In genomic region chr13:31472366-31472765, GRCm38 (mm10) we compare ENCODE assay signal across 15 mouse cellular contexts.
A peak's percentile ranks its signal among the peaks of the same experiment; 100 is the strongest.
DNase-seq lines count a peak whose midpoint lies in the region; ATAC-seq and TF ChIP-seq lines count a peak whose summit lies in the region.
"Had no signal": no experiment of that assay in that cellular context is flagged by ENCODE, and none has a peak within 500 bp of the region (broad histone marks: within the 10 kb centered on the region; RNA-seq: fewer than 3 reads in every experiment).

No protein-coding gene starts in this region.

- WGBS in hindbrain, postnatal 0 days, result 50% methylated on average over 5 of the region's 5 CpGs
- WGBS in hindbrain, embryonic 10.5 days, result 80% methylated on average over 5 of the region's 5 CpGs

- no peaks in the 10 kb centered on the region for H3K4me1 ChIP-seq in hindbrain, postnatal 0 days (ENCODE audit: insufficient read depth, low read length)
- H3K4me1 ChIP-seq in hindbrain, embryonic 10.5 days (replicated peaks), result no peaks in the 10 kb centered on the region
- H3K4me1 ChIP-seq: kidney, embryonic 15.5 days; midbrain, embryonic 15.5 days had no signal

- peak; percentile 42 to 69 for DNase-seq in cerebellum, postnatal 10 days
- DNase-seq in hindbrain, postnatal 0 days (ENCODE audit: low spot score), result peak; percentile 17
- DNase-seq in hindbrain, embryonic 10.5 days (ENCODE audit: low spot score), result no peak
- peak; percentile 46 for DNase-seq in brain, embryonic 18.5 days (ENCODE audit: low read depth, low spot score)
- peak; percentile 85 for DNase-seq in layer of hippocampus, adult 9-11 months
- no peak for DNase-seq in thymus, adult 18-20 months
- DNase-seq: cerebellum, adult 18-20 months; heart, adult 18-20 months; thymus, adult 2 months had no signal

- no peak overlapping the region for H3K27ac ChIP-seq in hindbrain, postnatal 0 days
- H3K27ac ChIP-seq in hindbrain, embryonic 10.5 days, result no peak overlapping the region
- H3K27ac ChIP-seq: kidney, embryonic 15.5 days; limb, embryonic 13.5 days; liver, embryonic 14.5 days; midbrain, embryonic 15.5 days had no signal

- H3K36me3 ChIP-seq in hindbrain, postnatal 0 days (ENCODE audit: insufficient read depth, low read length), result no peaks in the 10 kb centered on the region
- H3K36me3 ChIP-seq in hindbrain, embryonic 10.5 days, result no peaks in the 10 kb centered on the region
- H3K36me3 ChIP-seq: kidney, embryonic 15.5 days; limb, embryonic 13.5 days; midbrain, embryonic 15.5 days had no signal

- no peaks in the 10 kb centered on the region for H3K9me3 ChIP-seq in hindbrain, postnatal 0 days (ENCODE audit: low read length)
- no peaks in the 10 kb centered on the region for H3K9me3 ChIP-seq in hindbrain, embryonic 10.5 days
- H3K9me3 ChIP-seq: kidney, embryonic 15.5 days; limb, embryonic 13.5 days; midbrain, embryonic 15.5 days had no signal

- ATAC-seq in cerebellum, adult (ENCODE audit: insufficient number of reproducible peaks, low FRiP score, low TSS enrichment), result no peak
- no peak for ATAC-seq in hindbrain, postnatal 0 days
- no peak for ATAC-seq in megakaryocyte, adult 5-6 weeks (ENCODE audit: poor library complexity, severe bottlenecking)
- ATAC-seq: midbrain, embryonic 15.5 days had no signal

- no peaks in the 10 kb centered on the region for H3K27me3 ChIP-seq in hindbrain, postnatal 0 days (ENCODE audit: insufficient read depth, low read length)
- no peaks in the 10 kb centered on the region for H3K27me3 ChIP-seq in hindbrain, embryonic 10.5 days (ENCODE audit: insufficient read depth, poor library complexity, severe bottlenecking)
- H3K27me3 ChIP-seq: kidney, embryonic 15.5 days; limb, embryonic 13.5 days; midbrain, embryonic 15.5 days had no signal

- H3K9ac ChIP-seq in hindbrain, postnatal 0 days (replicated peaks; ENCODE audit: low read length), result no peak overlapping the region
- H3K9ac ChIP-seq: kidney, embryonic 15.5 days; limb, embryonic 13.5 days; liver, embryonic 14.5 days; midbrain, embryonic 15.5 days had no signal

- no peak overlapping the region for H3K4me3 ChIP-seq in hindbrain, postnatal 0 days (ENCODE audit: low read length)
- H3K4me3 ChIP-seq in hindbrain, embryonic 10.5 days, result no peak overlapping the region
- H3K4me3 ChIP-seq: kidney, embryonic 15.5 days; limb, embryonic 13.5 days; midbrain, embryonic 15.5 days had no signal

- no peak overlapping the region for H3K4me2 ChIP-seq in hindbrain, postnatal 0 days (ENCODE audit: low read depth, low read length)
- H3K4me2 ChIP-seq: kidney, embryonic 15.5 days; limb, embryonic 13.5 days; midbrain, embryonic 15.5 days had no signal

- TF ChIP-seq CTCF in hindbrain, postnatal 0 days (IDR thresholded peaks at IDR 0.05; ENCODE audit: low read depth), result no peak

Comparison
In these comparisons a context has a peak if more than half of its experiments do, and no peak if none do; other contexts are left out.
1. DNase-seq: peak in cerebellum, postnatal 10 days (2 of 2), hindbrain, postnatal 0 days (single experiment), brain, embryonic 18.5 days (single experiment) and layer of hippocampus, adult 9-11 months (single experiment); none in hindbrain, embryonic 10.5 days (single experiment) and thymus, adult 18-20 months (0 of 2).